Mouse (Mus musculus) macrophage (primary cell): ENCODE data around the gene Hdgfl2. TPM values are rescaled to one million over a fixed set of nuclear protein-coding genes. Genes with fewer than 3 reads are reported as not detected.
"Not testable (repeated sequence)": the region's sequence is repeated elsewhere in the genome, so short reads cannot be mapped to it uniquely, and the experiment has no call there.

Experiments
- H3K27ac ChIP-seq: fragments of 350-480 bp; formaldehyde crosslinking; 2 replicates; pipeline ENCODE4 v1.9.0; 2021
- H3K36me3 ChIP-seq: fragments of 350-480 bp; formaldehyde crosslinking; 2 replicates; pipeline ENCODE4 v1.9.0; 2021; ENCODE audit errors: inconsistent target
- H3K4me3 ChIP-seq: fragments of 350-480 bp; formaldehyde crosslinking; 2 replicates; pipeline ENCODE4 v1.9.0; 2021; ENCODE audit errors: inconsistent target
- H3K79me2 ChIP-seq: fragments of 350-480 bp; formaldehyde crosslinking; 2 replicates; pipeline ENCODE4 v1.9.0; 2021; ENCODE audit errors: inconsistent target
- WGBS: methylation state at CpG from one replicate; pipeline ENCODE4 v1.1.7; 2026; ENCODE audit warnings: inconsistent platforms; ENCODE audit not compliant: missing documents; 5-methylcytosine and 5-hydroxymethylcytosine counted together
- polyA plus RNA-seq: library from polyadenylated mRNA; stranded (reverse); fragments of 250-400 nt; gene quantifications from 3 replicates; pipeline ENCODE4 v1.2.4, GENCODE M21; 2018; ENCODE audit warnings: inconsistent platforms

The Hdgfl2 gene
- polyA plus RNA-seq, 1 experiment from 2014 or later = 28.1 TPM

DNA sequence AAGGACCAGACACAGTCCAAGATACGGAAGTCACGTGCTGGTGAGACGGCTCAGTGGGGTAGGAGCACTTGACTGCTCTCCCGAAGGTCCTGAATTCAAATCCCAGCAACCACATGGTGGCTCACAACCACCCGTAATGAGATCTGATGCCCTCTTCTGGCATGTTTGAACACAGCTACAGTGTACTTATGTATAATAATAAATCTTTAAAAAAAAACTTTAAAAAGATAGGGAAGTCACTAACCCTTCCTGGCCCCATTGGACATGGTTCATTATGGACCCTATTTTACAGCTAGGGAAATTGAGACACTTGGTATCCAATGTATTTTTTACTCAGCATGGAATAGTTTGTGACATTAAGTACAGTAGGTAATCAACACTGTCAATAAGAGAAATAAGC is 1.9 kb upstream of the Hdgfl2 start:
- H3K79me2 ChIP-seq = peaks cover 36% of the 10 kb centered on the region
- 82% methylated on average over 5 of the region's 5 CpGs for WGBS
- no peak overlapping the region for H3K4me3 ChIP-seq
- H3K36me3 ChIP-seq = peaks cover 8% of the 10 kb centered on the region; the same call in 1 of the 2 replicates
- H3K27ac ChIP-seq = no peak overlapping the region

- peak overlapping the region; percentile 40 for H3K4me3 ChIP-seq
- H3K79me2 ChIP-seq = peaks cover 35% of the 10 kb centered on the region
- not testable (repeated sequence) for H3K36me3 ChIP-seq
- 59% methylated on average over 9 of the region's 9 CpGs for WGBS
- peak overlapping the region; percentile 63 for H3K27ac ChIP-seq
Observed at GRCm38 (mm10) chr17:56078361-56078760, 1.1 kb upstream of the Hdgfl2 start.

- WGBS = 0% methylated on average over 11 of the region's 11 CpGs
- H3K4me3 ChIP-seq = peak overlapping the region; percentile 79
- H3K27ac ChIP-seq = no peak overlapping the region
- peaks cover 26% of the 10 kb centered on the region for H3K79me2 ChIP-seq
- 0 out of 2 replicates have a peak, but pooled peaks cover 4% of the 10 kb centered on the region for H3K36me3 ChIP-seq
Observed at GRCm38 (mm10) chr17:56079921-56080320, 487 bp downstream of the Hdgfl2 start.

- Histone ChIP-seq H3K79me2 (peaks cover 26% of the 10 kb centered on the region), H3K4me3 (peak overlapping the region; percentile 79), H3K36me3 (0 out of 2 replicates have a peak, but pooled peaks cover 4% of the 10 kb centered on the region), H3K27ac (no peak overlapping the region)
- WGBS = 52% methylated on average over 8 of the region's 8 CpGs
Observed at GRCm38 (mm10) chr17:56080781-56081585, 1.5 kb downstream of the Hdgfl2 start.

DNA sequence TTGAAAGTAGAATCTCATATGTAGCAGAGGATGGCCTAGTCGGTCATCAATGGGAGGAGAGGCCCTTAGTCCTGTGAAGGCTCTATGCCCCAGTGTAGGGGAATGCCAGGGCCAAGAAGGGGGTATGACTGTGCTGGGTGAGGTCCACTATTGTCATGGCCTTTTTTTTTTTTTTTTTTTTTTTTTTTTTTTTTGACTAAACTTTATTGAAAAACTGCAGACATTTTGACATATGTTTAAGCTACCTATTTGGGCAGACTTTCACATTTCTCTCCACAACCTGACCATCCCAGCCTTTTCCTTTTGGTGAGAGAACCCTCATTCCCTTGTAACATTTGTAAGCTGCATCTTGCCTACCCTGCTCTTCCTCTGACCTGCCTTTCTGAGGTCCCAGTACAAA is 12.9 kb downstream of the Hdgfl2 start:
- Histone ChIP-seq H3K4me3 (no peak overlapping the region), H3K27ac (no peak overlapping the region), H3K36me3 (peaks cover 16% of the 10 kb centered on the region; the same call in 1 of the 2 replicates), H3K79me2 (no peaks in the 10 kb centered on the region)
- WGBS = 83% methylated on average over 1 of the region's 1 CpGs

DNA sequence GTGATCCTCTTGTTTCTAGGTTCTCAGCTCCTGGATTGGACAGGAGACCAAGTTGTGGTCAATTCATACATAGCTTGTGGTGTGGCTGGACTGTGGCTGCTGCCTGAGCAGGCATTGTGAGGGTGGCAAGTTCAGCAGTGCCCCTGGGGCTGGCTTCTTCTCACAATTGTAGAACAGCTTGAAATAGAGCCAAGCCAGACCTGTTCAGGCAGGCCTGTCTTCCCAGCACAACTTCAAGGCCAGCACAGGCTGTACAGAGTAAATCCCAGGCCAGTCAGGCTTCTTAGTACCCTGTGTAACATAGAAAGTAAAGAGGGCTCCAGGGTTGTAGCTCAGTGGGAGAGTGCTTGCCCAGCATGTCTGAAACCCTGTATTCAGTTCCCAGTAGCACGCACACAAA is 13.4 kb downstream of the Hdgfl2 start:
- no peak overlapping the region for H3K27ac ChIP-seq
- WGBS = 100% methylated on average over 1 of the region's 1 CpGs
- no peaks in the 10 kb centered on the region for H3K79me2 ChIP-seq
- no peak overlapping the region for H3K4me3 ChIP-seq
- H3K36me3 ChIP-seq = peaks cover 21% of the 10 kb centered on the region; the same call in 1 of the 2 replicates

DNA sequence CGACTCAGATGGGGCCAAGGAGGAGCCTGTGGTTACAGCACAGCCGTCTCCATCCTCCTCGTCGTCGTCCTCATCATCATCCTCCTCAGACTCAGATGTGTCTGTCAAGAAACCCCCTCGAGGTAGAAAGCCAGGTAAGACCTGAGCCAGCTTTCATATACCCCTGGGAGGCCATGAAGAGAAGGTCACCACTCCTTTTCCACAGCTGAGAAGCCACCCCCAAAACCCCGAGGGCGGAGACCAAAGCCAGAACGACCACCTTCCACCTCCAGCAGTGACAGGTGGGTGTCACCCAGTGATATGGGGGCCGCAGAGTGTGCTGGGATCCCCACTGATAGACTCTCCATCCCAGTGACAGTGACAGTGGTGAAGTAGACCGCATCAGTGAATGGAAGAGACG is 17.4 kb downstream of the Hdgfl2 start:
- Histone ChIP-seq H3K36me3 (peaks cover 57% of the 10 kb centered on the region), H3K79me2 (no peaks in the 10 kb centered on the region), H3K27ac (no peak overlapping the region), H3K4me3 (no peak overlapping the region)
- WGBS = 95% methylated on average over 11 of the region's 12 CpGs

GRCm38 (mm10) chr17:56098180-56098579 is 18.7 kb downstream of the Hdgfl2 start:
- Histone ChIP-seq H3K79me2 (no peaks in the 10 kb centered on the region), H3K4me3 (no peak overlapping the region), H3K36me3 (peaks cover 64% of the 10 kb centered on the region), H3K27ac (no peak overlapping the region)
- WGBS = 94% methylated on average over 8 of the region's 8 CpGs

DNA sequence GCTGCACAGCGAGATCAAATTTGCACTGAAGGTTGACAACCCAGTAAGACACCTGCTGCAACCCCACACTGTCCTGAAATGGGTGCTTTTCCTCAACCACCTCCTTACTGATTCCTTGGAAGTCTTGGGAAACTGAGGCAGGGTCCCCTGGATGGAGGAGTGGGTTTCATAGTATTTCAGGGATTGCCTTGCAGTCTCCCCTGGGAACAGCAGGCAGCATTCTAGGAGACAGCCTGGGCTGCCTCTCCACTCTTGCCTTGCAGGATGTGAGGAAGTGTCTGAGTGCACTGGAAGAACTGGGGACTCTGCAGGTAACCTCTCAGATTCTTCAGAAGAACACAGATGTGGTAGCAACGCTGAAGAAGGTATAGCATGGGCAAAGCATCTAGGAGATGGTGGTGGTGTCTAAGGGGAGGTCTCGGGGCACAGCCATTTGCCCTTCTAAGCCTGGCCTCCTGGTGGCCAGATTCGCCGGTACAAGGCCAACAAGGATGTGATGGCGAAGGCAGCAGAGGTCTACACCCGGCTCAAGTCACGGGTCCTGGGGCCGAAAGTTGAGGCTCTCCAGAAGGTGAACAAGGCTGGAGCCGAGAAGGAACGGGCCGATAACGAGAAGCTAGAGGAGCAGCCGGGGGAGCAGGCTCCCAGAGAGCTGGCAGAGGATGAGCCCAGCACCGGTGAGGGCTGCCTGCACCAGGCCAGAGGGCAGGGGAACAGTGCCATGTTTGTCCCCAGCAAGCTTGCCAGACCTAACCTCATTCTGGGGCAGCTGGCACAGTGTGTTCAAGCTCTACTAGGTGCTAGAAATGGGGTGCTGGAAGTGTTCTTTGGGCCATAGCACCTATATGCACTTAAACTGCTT is 19.5 kb downstream of the Hdgfl2 start:
- 94% methylated on average over 15 of the region's 15 CpGs for WGBS
- Histone ChIP-seq H3K79me2 (no peaks in the 10 kb centered on the region), H3K36me3 (peaks cover 66% of the 10 kb centered on the region), H3K4me3 (no peak overlapping the region), H3K27ac (no peak overlapping the region)

DNA sequence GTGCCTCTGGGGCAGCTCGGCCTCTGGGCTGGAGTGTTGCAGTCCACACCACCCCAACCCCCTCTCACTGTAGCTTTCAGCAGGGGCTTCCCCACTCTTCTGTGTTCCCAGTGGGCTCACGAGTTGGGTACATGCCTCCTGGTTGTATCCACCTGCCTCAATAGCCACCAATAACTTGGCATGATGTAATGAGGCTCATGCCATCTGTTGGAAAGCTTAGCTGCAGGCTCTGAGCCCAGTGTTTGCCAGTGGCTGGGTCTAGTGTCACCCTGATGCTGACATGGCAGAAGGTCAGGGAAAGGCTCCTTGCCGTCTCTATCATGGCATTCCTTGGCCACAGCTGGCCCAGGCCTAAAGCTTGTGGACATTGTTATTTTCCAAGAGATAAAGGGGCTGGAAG is 21.4 kb downstream of the Hdgfl2 start:
- H3K4me3 ChIP-seq = no peak overlapping the region
- peaks cover 65% of the 10 kb centered on the region for H3K36me3 ChIP-seq
- no peak overlapping the region for H3K27ac ChIP-seq
- no peaks in the 10 kb centered on the region for H3K79me2 ChIP-seq
- 100% methylated on average over 3 of the region's 3 CpGs for WGBS

GRCm38 (mm10) chr17:56102158-56102557 is 22.7 kb downstream of the Hdgfl2 start:
- Histone ChIP-seq H3K36me3 (peaks cover 52% of the 10 kb centered on the region), H3K79me2 (no peaks in the 10 kb centered on the region), H3K27ac (no peak overlapping the region), H3K4me3 (no peak overlapping the region)
- WGBS = 93% methylated on average over 5 of the region's 5 CpGs

- Histone ChIP-seq H3K79me2 (no peaks in the 10 kb centered on the region), H3K27ac (no peak overlapping the region), H3K4me3 (no peak overlapping the region), H3K36me3 (peaks cover 44% of the 10 kb centered on the region)
- 98% methylated on average over 9 of the region's 9 CpGs for WGBS
Observed at GRCm38 (mm10) chr17:56102927-56103326, 23.5 kb downstream of the Hdgfl2 start.

DNA sequence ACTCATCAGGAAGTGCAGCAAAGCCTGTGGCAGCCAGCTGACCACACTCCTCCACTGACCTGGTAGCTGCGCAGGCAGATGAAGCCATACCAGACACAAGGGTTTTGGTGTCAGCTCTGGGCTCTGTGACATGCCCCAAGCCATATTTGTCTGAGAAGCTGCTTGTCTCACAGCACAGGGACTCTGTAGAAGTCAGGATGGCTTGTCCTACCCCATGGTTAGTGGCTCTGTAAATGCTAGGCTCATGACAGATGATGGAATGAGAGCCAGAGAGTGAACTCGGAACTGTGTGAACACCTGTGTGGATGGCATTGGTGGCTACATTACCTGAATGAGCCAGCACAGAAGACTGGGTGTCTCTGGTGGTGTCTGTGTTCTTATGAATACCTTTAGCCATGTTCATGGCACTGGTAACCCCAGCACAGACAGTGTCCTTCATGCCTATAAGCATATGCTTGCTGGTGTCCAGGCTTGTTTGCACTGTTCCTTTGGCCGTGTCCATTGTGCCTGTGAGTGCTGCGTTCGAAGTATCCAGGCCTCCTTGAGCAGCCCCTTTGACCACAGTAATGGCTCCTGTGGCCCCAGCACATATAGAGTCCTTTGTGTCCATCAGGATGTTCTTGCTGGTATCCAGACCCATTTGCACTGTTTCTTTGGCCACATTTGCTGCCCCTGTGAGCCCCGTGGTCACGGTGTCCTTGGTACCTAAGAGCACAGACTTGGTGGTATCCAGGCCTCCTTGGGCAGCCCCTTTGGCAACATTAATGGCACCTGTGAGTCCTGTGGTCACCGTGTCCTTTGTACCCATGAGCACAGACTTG is 24.2 kb downstream of the Hdgfl2 start:
- WGBS = 97% methylated on average over 8 of the region's 8 CpGs
- Histone ChIP-seq H3K79me2 (no peaks in the 10 kb centered on the region), H3K4me3 (no peak overlapping the region), H3K36me3 (peaks cover 37% of the 10 kb centered on the region), H3K27ac (no peak overlapping the region)

DNA sequence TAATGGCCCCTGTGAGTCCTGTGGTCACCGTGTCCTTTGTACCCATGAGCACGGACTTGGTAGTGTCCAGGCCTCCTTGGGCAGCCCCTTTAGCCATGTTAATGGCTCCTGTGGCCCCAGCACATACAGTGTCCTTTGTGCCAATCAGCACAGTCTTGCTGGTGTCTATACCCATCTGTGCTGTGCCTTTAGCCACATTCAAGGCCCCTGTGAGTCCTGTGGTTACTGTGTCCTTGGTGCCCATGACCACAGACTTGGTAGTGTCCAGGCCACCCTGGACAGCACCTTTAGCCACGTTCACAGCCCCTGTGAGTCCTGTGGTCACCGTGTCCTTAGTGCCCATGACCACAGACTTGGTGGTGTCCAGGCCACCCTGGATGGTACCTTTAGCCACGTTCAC is 25.4 kb downstream of the Hdgfl2 start:
- not testable (repeated sequence) for H3K27ac ChIP-seq, H3K4me3 ChIP-seq, H3K79me2 ChIP-seq
- no CpG with 5 or more reads among the region's 5 CpGs for WGBS
- H3K36me3 ChIP-seq = peaks cover 28% of the 10 kb centered on the region
